Mouse (Mus musculus) frontal cortex, postnatal 25 days (tissue): ENCODE measurements around the gene Sh3bp2.

Experiments used
- DNase-seq, 2 experiments: peaks; one replicate each; pipeline ENCODE4 v3.0.0; 2022; ENCODE audit warnings: low spot score in 2 of 2

Sh3bp2 gene

GRCm38 (mm10) chr5:34526477-34526775 lies 788 bp downstream of the Sh3bp2 start:
- DNase-seq = no peak

- DNase-seq = no peak
These were observed 1.7 kb downstream of the Sh3bp2 start for GRCm38 (mm10) chr5:34527352-34527751.

GRCm38 (mm10) chr5:34528724-34529123 lies 3.1 kb downstream of the Sh3bp2 start:
- no peak for DNase-seq

GRCm38 (mm10) chr5:34530116-34530515 lies 4.5 kb downstream of the Sh3bp2 start:
- no peak for DNase-seq

- no peak for DNase-seq
These were observed 5.0 kb downstream of the Sh3bp2 start for GRCm38 (mm10) chr5:34530687-34531086.

DNA sequence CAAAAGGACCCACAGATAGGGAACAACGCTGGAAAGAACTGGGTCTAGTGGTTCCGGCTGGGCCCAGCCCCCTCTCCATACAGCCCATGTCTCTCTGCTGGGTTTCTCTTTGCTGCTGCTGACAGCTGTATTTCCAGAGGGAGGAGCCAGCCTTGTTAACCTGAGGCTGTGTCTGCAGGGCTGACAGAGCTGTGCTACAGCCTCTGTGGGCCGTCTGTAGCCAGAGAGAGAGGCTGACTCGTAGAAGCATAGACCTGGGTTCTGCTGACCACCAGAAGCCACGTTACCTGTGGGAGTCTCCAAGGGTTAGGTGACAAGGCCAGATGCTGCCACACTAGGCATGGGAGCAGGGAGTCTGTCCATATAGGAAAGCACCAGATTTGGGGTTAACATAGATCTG lies 7.4 kb downstream of the Sh3bp2 start:
- DNase-seq = no peak

DNA sequence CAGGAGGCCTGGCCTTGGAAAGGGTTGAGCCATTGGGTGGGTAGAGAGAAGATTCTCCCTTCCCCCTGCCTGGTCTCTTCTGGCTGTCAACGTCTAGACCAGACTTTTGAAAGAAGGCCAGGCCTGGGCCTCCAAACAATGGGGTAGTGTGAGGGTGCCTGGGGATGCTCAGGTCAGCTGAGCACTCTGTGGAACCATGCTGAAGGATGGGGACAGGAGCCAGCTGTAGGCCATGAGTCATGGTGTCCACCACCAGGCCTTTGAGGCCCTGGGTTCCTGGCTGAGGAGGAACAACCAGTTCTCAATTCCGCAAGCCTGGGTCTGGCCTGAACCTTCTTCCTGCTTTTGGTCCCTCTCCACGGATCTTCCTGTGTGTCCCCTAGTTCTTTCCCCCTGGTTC lies 8.2 kb downstream of the Sh3bp2 start:
- DNase-seq = no peak

- no peak for DNase-seq
These were observed 9.3 kb downstream of the Sh3bp2 start for GRCm38 (mm10) chr5:34534776-34535581.

- no peak for DNase-seq
These were observed 10.2 kb downstream of the Sh3bp2 start for GRCm38 (mm10) chr5:34535831-34536230.

GRCm38 (mm10) chr5:34538079-34538478 lies 12.4 kb downstream of the Sh3bp2 start:
- no peak for DNase-seq

DNA sequence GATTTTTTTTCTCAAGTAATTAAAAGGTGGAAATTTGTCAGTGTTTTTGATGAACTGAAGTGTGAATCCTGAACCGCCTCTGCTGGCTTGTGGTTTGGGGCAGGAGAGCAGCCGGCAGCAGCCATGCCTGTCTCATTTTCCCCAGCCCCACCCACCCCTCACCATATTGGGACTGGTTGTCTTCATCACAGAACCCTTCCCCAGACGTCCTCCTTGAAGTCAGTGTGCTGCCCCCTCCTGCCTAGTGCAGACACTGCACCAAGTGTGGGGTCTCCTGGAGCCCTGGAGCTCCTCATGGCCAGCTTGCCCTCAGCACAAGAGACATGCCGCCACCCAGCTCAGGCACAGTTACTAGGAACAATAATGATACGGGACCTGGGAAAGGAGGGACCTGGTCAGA lies 12.9 kb downstream of the Sh3bp2 start:
- no peak for DNase-seq

GRCm38 (mm10) chr5:34539121-34539520 lies 13.5 kb downstream of the Sh3bp2 start:
- DNase-seq = no peak

- no peak for DNase-seq
These were observed 16.5 kb downstream of the Sh3bp2 start for GRCm38 (mm10) chr5:34542166-34542565.

DNA sequence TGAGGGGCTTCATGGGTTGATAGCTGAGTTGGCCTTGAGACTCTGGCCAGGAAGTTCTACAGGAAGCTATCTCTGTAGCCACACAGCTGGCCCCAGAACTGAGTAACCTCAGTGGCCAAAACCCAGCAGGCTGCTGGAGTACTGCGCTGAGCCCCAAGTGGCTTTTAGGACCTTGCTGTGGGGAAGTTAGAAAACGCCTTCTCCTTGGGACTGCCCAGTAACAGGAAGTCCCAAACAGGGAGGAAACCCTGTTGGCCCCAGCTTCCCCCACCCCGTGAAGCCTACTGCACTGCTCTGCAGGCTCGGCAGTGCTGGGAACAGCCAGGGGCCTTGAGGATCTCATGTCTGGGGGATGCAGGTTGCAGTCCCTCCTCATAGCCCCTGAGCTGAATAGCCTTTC lies 17.5 kb downstream of the Sh3bp2 start:
- no peak for DNase-seq

- no peak for DNase-seq
These were observed 21.8 kb downstream of the Sh3bp2 start for GRCm38 (mm10) chr5:34547410-34547809.

DNA sequence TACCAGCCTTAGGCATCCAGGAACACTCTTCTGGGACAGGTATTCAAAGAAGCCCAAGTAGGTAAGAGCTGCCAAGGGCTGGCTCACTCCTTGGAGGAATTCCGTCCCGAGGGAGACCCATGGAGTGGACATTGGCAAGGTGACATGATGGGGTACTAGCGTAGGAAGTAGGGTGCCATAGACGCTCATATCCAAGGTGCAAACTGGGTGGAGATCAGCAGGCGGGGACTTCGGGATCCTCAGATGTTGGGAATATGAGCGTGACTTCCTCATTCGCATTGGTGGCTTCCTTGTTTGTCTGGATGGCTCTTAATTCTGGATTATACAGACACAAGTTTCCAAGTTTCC lies 23.5 kb downstream of the Sh3bp2 start:
- no peak for DNase-seq

DNA sequence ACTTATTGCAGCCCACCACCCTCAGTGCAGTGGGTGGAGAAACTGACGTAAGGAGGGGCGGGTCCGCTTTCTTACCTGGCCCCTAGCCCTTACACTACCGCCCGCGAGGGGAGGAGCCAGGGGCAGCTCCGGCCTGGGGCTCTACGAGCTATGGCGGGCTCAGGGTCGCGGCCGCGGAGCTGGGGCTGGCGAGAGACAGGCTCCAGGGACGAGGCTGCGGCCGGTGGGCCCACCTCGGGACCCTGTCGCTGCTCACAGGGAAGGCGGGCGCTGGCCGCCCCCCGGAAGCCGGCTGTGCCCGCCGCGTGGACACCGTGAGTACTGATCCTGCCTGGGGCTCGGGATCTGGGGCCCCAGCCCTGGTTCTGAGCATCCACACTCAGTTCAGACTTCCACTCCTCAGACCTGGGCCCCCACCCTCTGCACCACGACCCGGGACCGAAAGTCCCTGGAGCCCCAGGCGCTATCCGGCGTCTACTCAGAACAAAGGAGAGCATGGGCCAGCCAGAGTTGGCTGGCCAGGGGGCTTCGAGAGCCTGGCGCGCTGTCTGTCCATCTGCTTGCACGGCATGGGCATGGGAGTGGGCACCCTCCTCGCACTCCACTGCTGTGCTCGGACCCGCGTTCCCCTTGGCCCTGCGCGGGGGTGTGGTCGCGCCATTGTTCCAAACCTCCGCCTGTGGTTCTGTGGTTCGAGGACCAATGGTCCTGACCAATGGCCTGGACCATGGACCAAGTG lies 24.0 kb downstream of the Sh3bp2 start:
- no peak for DNase-seq

DNA sequence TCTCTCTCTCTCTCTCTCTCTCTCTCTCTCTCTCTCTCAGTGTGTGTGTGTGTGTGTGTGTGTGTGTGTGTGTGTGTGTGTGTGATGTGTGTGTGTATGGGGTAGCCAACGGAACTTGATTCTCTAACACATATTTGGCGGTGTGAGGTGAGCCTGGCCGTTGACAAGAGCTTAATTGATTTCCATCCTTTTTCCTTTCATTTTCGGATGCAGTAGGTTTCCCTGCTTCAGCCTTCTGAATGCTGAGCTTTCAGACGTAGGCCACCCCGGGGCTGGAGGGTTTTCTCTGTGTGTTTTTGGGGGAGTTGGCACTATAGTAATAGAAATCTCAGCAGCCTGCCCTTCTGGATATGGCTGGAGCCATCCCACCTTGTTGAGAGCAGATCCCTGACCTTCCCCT lies 24.6 kb downstream of the Sh3bp2 start:
- DNase-seq = no peak

- no peak for DNase-seq
These were observed 26.2 kb downstream of the Sh3bp2 start for GRCm38 (mm10) chr5:34551821-34552220.

DNA sequence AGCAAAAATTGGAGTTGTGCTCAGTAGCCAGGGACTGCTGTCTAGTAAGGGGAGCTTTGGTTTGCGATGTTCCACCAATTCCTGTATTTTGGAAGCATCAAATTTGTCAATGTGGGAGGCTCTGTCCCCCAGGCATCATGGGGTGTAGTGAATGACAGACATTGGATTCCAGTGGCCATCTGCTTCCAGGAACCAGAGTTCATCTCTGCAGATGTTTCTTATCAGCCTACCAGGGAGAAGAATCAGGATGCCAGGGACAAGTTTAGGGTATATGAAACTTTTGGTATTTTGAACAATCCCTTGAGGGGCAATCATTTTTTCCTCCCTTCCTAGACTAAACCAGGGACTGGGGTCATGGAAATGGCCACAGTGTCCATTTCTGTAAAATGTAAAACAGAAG lies 38.2 kb downstream of the Sh3bp2 start:
- no peak for DNase-seq

GRCm38 (mm10) chr5:34564291-34564690 lies 38.7 kb downstream of the Sh3bp2 start:
- no peak for DNase-seq

GRCm38 (mm10) chr5:34565545-34566283 lies 40.1 kb downstream of the Sh3bp2 start:
- no peak for DNase-seq

- DNase-seq = no peak
These were observed 45.9 kb downstream of the Sh3bp2 start for GRCm38 (mm10) chr5:34571551-34571950.
